Mouse (Mus musculus): ENCODE data around the gene Slc38a10. TPM values are rescaled to one million over a fixed set of nuclear protein-coding genes. Genes with fewer than 3 reads are reported as not detected.

The Slc38a10 gene
- polyA plus RNA-seq, 1 experiment from 2014 or later = 42.3 TPM

DNA sequence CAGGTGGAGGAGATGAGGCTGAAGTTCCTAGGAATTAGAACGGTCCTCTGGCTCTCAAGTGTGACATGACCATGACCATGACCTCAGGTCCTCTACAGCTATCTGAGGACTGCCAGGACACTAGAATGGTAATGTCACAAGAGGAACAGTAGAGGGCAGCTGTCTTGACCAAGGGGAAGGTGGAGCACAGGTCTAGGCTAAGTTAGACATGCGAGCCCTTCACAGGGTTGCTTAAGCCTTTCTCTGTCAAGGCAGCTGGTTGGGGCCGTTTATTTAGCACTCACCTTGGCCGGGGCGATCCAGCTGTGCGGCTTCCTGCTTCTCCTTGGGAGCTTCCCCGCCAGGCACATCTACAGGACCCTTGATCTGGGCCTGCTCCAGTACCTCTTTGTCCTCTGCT, 40.6 kb downstream of the Slc38a10 start:
- no peak for DNase-seq (ENCODE audit: low spot score)
- H3K27me3 ChIP-seq (ENCODE audit: control insufficient read depth, insufficient read depth, low read length) = no peaks in the 10 kb centered on the region
- H3K9ac ChIP-seq (ENCODE audit: low read length) = no peak overlapping the region
- peaks cover 12% of the 10 kb centered on the region for H3K36me3 ChIP-seq (ENCODE audit: control insufficient read depth, insufficient read depth, low read length)
- TF ChIP-seq CTCF (IDR thresholded peaks at IDR 0.05; ENCODE audit: low read depth) = peak; percentile 59
- no peak for TF ChIP-seq EP300 (optimal IDR thresholded peaks at IDR 0.05)
- no peak overlapping the region for H3K27ac ChIP-seq (replicated peaks)
- ATAC-seq (ENCODE audit: low FRiP score, low TSS enrichment) = 0 out of 2 replicates have a peak, but pooled peaks have one; percentile 2
- no peaks in the 10 kb centered on the region for H3K4me1 ChIP-seq (replicated peaks; ENCODE audit: control insufficient read depth, insufficient read depth)
- H3K4me2 ChIP-seq (replicated peaks; ENCODE audit: low read depth) = no peak overlapping the region
- WGBS = 67% methylated on average over 7 of the region's 7 CpGs
- no peaks in the 10 kb centered on the region for H3K9me3 ChIP-seq (ENCODE audit: control insufficient read depth, low read length)
- H3K4me3 ChIP-seq (ENCODE audit: low read depth, low read length) = no peak overlapping the region

DNA sequence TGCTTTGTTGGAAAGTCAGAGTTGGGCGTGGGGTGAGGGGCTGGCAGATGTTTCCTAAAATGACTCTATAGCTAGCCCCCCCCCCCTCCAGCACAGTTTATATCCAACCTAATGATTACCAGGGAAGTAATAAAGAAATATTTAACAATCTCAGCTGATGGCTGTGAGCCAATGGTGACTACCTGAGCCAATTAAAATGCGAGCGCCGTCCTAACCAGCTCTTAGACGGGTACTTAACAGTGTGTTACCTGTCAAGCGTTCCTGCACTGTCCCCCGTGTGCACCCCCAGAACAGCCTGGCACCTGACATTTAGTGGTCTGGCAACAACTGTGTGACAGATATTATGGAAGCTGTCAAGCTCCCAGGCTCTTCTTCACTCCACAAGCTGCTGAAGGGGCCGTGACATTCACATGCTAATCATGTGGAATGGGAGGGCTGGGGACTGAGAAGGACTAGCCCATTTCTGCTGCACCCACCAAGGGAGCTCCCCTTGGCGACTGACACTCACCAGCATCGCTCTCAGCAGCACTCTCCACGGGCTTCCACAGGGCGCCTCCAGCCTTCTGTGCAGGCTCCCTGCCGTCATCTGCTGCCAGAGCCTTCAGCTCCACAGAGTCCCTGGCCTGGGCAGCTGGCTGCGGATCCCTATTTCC, 41.5 kb downstream of the Slc38a10 start:
- H3K4me1 ChIP-seq (replicated peaks; ENCODE audit: control insufficient read depth, insufficient read depth) = no peaks in the 10 kb centered on the region
- no peak overlapping the region for H3K27ac ChIP-seq (replicated peaks)
- H3K27me3 ChIP-seq (ENCODE audit: control insufficient read depth, insufficient read depth, low read length) = no peaks in the 10 kb centered on the region
- no peaks in the 10 kb centered on the region for H3K9me3 ChIP-seq (ENCODE audit: control insufficient read depth, low read length)
- no peak for TF ChIP-seq CTCF (IDR thresholded peaks at IDR 0.05; ENCODE audit: low read depth)
- TF ChIP-seq EP300 (optimal IDR thresholded peaks at IDR 0.05) = no peak
- H3K4me2 ChIP-seq (replicated peaks; ENCODE audit: low read depth) = no peak overlapping the region
- H3K36me3 ChIP-seq (ENCODE audit: control insufficient read depth, insufficient read depth, low read length) = peaks cover 18% of the 10 kb centered on the region
- ATAC-seq (ENCODE audit: low FRiP score, low TSS enrichment) (no peak), DNase-seq (ENCODE audit: low spot score) (no peak)
- no peak overlapping the region for H3K9ac ChIP-seq (ENCODE audit: low read length)
- H3K4me3 ChIP-seq (ENCODE audit: low read depth, low read length) = no peak overlapping the region
- WGBS = 81% methylated on average over 14 of the region's 14 CpGs

DNA sequence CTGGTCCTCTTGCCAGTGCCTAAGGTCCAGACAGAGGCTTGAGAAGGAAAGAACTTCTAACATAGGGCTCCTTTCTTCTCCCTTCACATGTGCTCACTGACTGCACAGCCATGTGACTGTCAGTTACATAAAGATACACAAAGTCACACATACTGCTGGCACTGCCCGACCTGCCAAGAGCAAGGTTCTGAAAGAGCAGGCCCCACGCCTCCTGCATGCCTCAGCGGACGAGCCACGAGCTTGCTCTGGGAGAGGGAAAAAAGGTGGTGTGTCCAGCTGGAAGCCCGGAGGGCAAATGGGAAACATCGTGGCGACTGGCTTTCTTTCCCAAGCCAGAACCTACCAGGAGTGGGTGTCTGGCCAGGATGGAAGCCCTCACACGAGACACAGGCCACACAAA, 43.4 kb downstream of the Slc38a10 start:
- no peaks in the 10 kb centered on the region for H3K27me3 ChIP-seq (ENCODE audit: control insufficient read depth, insufficient read depth, low read length)
- no peak overlapping the region for H3K9ac ChIP-seq (ENCODE audit: low read length)
- no peak for DNase-seq (ENCODE audit: low spot score)
- no peak overlapping the region for H3K4me3 ChIP-seq (ENCODE audit: low read depth, low read length)
- peaks cover 21% of the 10 kb centered on the region for H3K36me3 ChIP-seq (ENCODE audit: control insufficient read depth, insufficient read depth, low read length)
- WGBS = 64% methylated on average over 9 of the region's 9 CpGs
- H3K4me1 ChIP-seq (replicated peaks; ENCODE audit: control insufficient read depth, insufficient read depth) = no peaks in the 10 kb centered on the region
- H3K9me3 ChIP-seq (ENCODE audit: control insufficient read depth, low read length) = no peaks in the 10 kb centered on the region
- H3K4me2 ChIP-seq (replicated peaks; ENCODE audit: low read depth) = no peak overlapping the region
- no peak for TF ChIP-seq EP300 (optimal IDR thresholded peaks at IDR 0.05)
- TF ChIP-seq CTCF (IDR thresholded peaks at IDR 0.05; ENCODE audit: low read depth) = no peak
- no peak for ATAC-seq (ENCODE audit: low FRiP score, low TSS enrichment)
- H3K27ac ChIP-seq (replicated peaks) = no peak overlapping the region

DNA sequence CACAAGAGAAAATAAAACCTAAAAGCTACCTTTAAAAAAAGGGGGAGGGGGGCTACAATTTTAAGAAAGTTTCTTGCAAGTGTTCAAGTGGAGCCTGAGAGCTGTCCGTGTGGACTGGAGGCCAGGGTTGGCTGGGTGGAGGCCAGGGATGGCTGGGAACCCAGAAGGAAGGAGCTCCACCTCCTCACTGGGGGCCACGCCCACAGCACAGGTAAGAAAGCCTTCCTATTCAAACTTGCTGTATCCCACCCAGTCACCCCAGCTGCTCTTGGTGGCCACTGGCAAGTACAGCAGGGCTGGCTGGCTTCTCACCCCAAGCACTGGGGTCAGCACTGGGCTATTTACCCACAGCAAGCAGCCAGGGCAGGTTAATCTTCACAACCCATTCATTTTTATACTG, 44.1 kb downstream of the Slc38a10 start:
- no peak overlapping the region for H3K4me2 ChIP-seq (replicated peaks; ENCODE audit: low read depth)
- peak; percentile 51 for DNase-seq (ENCODE audit: low spot score)
- no peak overlapping the region for H3K27ac ChIP-seq (replicated peaks)
- H3K9ac ChIP-seq (ENCODE audit: low read length) = no peak overlapping the region
- H3K36me3 ChIP-seq (ENCODE audit: control insufficient read depth, insufficient read depth, low read length) = peaks cover 19% of the 10 kb centered on the region; the same call in 1 of the 2 replicates
- no peak for TF ChIP-seq CTCF (IDR thresholded peaks at IDR 0.05; ENCODE audit: low read depth)
- TF ChIP-seq EP300 (optimal IDR thresholded peaks at IDR 0.05) = no peak
- 39% methylated on average over 2 of the region's 2 CpGs for WGBS
- H3K9me3 ChIP-seq (ENCODE audit: control insufficient read depth, low read length) = no peaks in the 10 kb centered on the region
- H3K4me1 ChIP-seq (replicated peaks; ENCODE audit: control insufficient read depth, insufficient read depth) = no peaks in the 10 kb centered on the region
- no peak for ATAC-seq (ENCODE audit: low FRiP score, low TSS enrichment)
- no peak overlapping the region for H3K4me3 ChIP-seq (ENCODE audit: low read depth, low read length)
- no peaks in the 10 kb centered on the region for H3K27me3 ChIP-seq (ENCODE audit: control insufficient read depth, insufficient read depth, low read length)

DNA sequence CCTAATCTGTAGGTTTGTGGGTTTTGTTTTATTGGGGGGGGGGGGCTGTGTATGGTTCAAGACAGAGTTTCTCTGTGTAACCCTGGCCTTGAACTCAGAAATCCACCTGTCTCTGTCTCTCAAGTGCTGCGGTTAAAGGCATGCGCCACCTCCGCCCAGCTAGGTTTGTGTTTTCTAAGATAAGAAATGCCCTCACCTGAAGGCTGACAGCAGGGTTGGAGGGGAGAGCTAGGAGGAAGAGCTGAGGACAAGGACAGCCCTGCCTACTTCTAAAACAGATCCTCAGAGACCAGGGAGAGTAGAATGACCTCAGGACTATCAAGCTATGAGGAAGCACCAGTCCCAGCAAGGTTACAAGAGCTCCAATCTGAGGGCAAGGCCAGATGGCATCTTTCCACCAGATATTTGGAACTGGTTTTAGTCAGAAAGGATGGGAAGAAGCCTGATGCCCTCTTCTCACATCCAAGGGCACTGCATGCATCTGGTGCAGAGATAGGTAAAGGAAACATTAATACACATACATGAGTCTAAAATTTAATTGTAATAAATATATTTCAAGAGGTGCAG, 47.6 kb downstream of the Slc38a10 start:
- H3K27me3 ChIP-seq (ENCODE audit: control insufficient read depth, insufficient read depth, low read length) = no peaks in the 10 kb centered on the region
- WGBS = 72% methylated on average over 3 of the region's 3 CpGs

GRCm38 (mm10) chr11:120101036-120101435, 50.1 kb downstream of the Slc38a10 start:
- no peak overlapping the region for H3K4me2 ChIP-seq (replicated peaks; ENCODE audit: low read depth)
- WGBS = 3% methylated on average over 3 of the region's 3 CpGs
- 0 out of 2 replicates have a peak, but pooled peaks cover 6% of the 10 kb centered on the region for H3K4me1 ChIP-seq (replicated peaks; ENCODE audit: control insufficient read depth, insufficient read depth)

More for the DNA sequence above, 47.6 kb downstream of the Slc38a10 start:
- Histone ChIP-seq H3K9ac (ENCODE audit: low read length) (no peak overlapping the region), H3K4me2 (replicated peaks; ENCODE audit: low read depth) (no peak overlapping the region), H3K36me3 (ENCODE audit: control insufficient read depth, insufficient read depth, low read length) (peaks cover 19% of the 10 kb centered on the region; the same call in 1 of the 2 replicates), H3K27ac (replicated peaks) (no peak overlapping the region), H3K4me3 (ENCODE audit: low read depth, low read length) (no peak overlapping the region), H3K4me1 (replicated peaks; ENCODE audit: control insufficient read depth, insufficient read depth) (0 out of 2 replicates have a peak, but pooled peaks cover 2% of the 10 kb centered on the region), H3K9me3 (ENCODE audit: control insufficient read depth, low read length) (no peaks in the 10 kb centered on the region)
- DNase-seq (ENCODE audit: low spot score) (no peak), ATAC-seq (ENCODE audit: low FRiP score, low TSS enrichment) (no peak)
- no peak for TF ChIP-seq EP300 (optimal IDR thresholded peaks at IDR 0.05)
- TF ChIP-seq CTCF (IDR thresholded peaks at IDR 0.05; ENCODE audit: low read depth) = no peak

More at GRCm38 (mm10) chr11:120101036-120101435, 50.1 kb downstream of the Slc38a10 start:
- peak; percentile 92 for TF ChIP-seq CTCF (IDR thresholded peaks at IDR 0.05; ENCODE audit: low read depth)
- no peak for TF ChIP-seq EP300 (optimal IDR thresholded peaks at IDR 0.05)
- no peak for ATAC-seq (ENCODE audit: low FRiP score, low TSS enrichment)
- Histone ChIP-seq H3K4me3 (ENCODE audit: low read depth, low read length) (no peak overlapping the region), H3K9me3 (ENCODE audit: control insufficient read depth, low read length) (no peaks in the 10 kb centered on the region), H3K9ac (ENCODE audit: low read length) (no peak overlapping the region), H3K36me3 (ENCODE audit: control insufficient read depth, insufficient read depth, low read length) (peaks cover 10% of the 10 kb centered on the region; the same call in 1 of the 2 replicates), H3K27ac (replicated peaks) (no peak overlapping the region), H3K27me3 (ENCODE audit: control insufficient read depth, insufficient read depth, low read length) (no peaks in the 10 kb centered on the region)
- peak; percentile 77 for DNase-seq (ENCODE audit: low spot score)

Measured in stomach, postnatal 0 days (tissue).